Mouse (Mus musculus) erythroblast, embryonic 14.5 days (primary cell): ENCODE results near the gene Zfp119b.
A peak's percentile ranks its signal among the peaks of the same experiment; 100 is the strongest.

Experiments
- GATA1 ChIP-seq: IDR thresholded peaks from 2 replicates; pipeline ENCODE4 v1.6.1; 2012; ENCODE audit warnings: low read length, inconsistent platforms, mixed read lengths
- TAL1 ChIP-seq: IDR thresholded peaks from 3 replicates; pipeline ENCODE4 v1.6.1; 2012; ENCODE audit warnings: low read length, inconsistent platforms, mixed read lengths

- TF ChIP-seq GATA1 (peak; percentile 28; the same call in 1 of the 2 replicates), TAL1 (peak; percentile 62)
These were observed 16.7 kb downstream of the Zfp119b start for GRCm38 (mm10) chr17:55932635-55933034.
